Mouse (Mus musculus): ENCODE results near the gene Col2a1. TPM values are rescaled to one million over a fixed set of nuclear protein-coding genes. Genes with fewer than 3 reads are reported as not detected.

Col2a1 gene
- total and polyA plus RNA-seq, 3 experiments: 0.06 to 0.13 TPM; not detected in 1

- dilution Hi-C loops (cut with MboI; ENCODE audit: extremely low pct_ligation_motif_present, extremely low pct_unique_long_range_greater_than_20kb, low sequenced_read_pairs): no loop called here
- TF ChIP-seq KAT2A (IDR thresholded peaks at IDR 0.05; ENCODE audit: insufficient replicate concordance, low read length): no peak
- TF ChIP-seq ZMIZ1 (IDR thresholded peaks at IDR 0.05; ENCODE audit: low read depth, low read length): no peak
- TF ChIP-seq SIN3A (IDR thresholded peaks at IDR 0.05; ENCODE audit: low read length): no peak
- TF ChIP-seq ELF1 (IDR thresholded peaks at IDR 0.05; ENCODE audit: low read depth, low read length): no peak
- TF ChIP-seq JUND (conservative IDR thresholded peaks at IDR 0.05; ENCODE audit: low read depth, low read length): no peak
These were observed 64.4 kb downstream of the Col2a1 start for GRCm38 (mm10) chr15:97940088-97940487.

GRCm38 (mm10) chr15:97938580-97938979 is 65.9 kb downstream of the Col2a1 start:
- H3K4me1 ChIP-seq (ENCODE audit: control insufficient read depth in 1 of 2, insufficient read depth in 2 of 2): peaks cover 2 to 8% of the 10 kb centered on the region in 2 experiments; a peak in 3 of 4 replicates
- H3K27ac ChIP-seq (ENCODE audit: insufficient read depth, low read depth): no peak overlapping the region
- H3K79me2 ChIP-seq (replicated peaks; ENCODE audit: control insufficient read depth, extremely low read depth, insufficient read depth, poor library complexity, severe bottlenecking): no peaks in the 10 kb centered on the region
- no peaks in the 10 kb centered on the region for H3K36me3 ChIP-seq (replicated peaks in 1 of 2; ENCODE audit: control insufficient read depth in 1 of 2, insufficient read depth in 1 of 2, low read length in 1 of 2)
- no peak overlapping the region for H3K9ac ChIP-seq (ENCODE audit: insufficient read depth, low read depth)
- no peak overlapping the region for H3K4me2 ChIP-seq (ENCODE audit: insufficient read depth, low read depth, poor library complexity, severe bottlenecking)
- H3K4me3 ChIP-seq (replicated peaks in 1 of 3; ENCODE audit: low read depth in 2 of 3, low read length in 2 of 3, poor library complexity in 1 of 3): no peak overlapping the region
- DNase-seq (ENCODE audit: extremely low read depth): no peak
- no peaks in the 10 kb centered on the region for H3K9me3 ChIP-seq (replicated peaks; ENCODE audit: low read length)
- peaks cover 9% of the 10 kb centered on the region for H3K27me3 ChIP-seq (replicated peaks)
- dilution Hi-C loops (cut with MboI; ENCODE audit: extremely low pct_ligation_motif_present, extremely low pct_unique_long_range_greater_than_20kb, low sequenced_read_pairs): no loop called here
- TF ChIP-seq MYC (IDR thresholded peaks at IDR 0.05; ENCODE audit: low read depth, low read length) (no peak), EP300 (IDR thresholded peaks at IDR 0.05; ENCODE audit: low read length) (no peak), POLR2A (IDR thresholded peaks at IDR 0.05; ENCODE audit: low read depth, low read length) (no peak), NELFE (IDR thresholded peaks at IDR 0.05; ENCODE audit: low read depth, low read length) (no peak), ETS1 (conservative IDR thresholded peaks at IDR 0.05; ENCODE audit: low read depth, low read length) (no peak), UBTF (IDR thresholded peaks at IDR 0.05; ENCODE audit: low read depth, low read length) (no peak), MAX (IDR thresholded peaks at IDR 0.05; ENCODE audit: low read length) (no peak), CTCF (conservative IDR thresholded peaks at IDR 0.05 in 1 of 2, IDR thresholded peaks at IDR 0.05 in 1 of 2; ENCODE audit: low read depth in 2 of 2, low read length in 2 of 2) (no peak), MAFK (IDR thresholded peaks at IDR 0.05; ENCODE audit: insufficient replicate concordance, low read length) (no peak), KAT2A (IDR thresholded peaks at IDR 0.05; ENCODE audit: insufficient replicate concordance, low read length) (no peak)
- in situ Hi-C loops (cut with MboI; ENCODE audit: low pct_ligation_motif_present, low pct_unique_long_range_greater_than_20kb, low sequenced_read_pairs): no loop called here

More at GRCm38 (mm10) chr15:97940088-97940487, 64.4 kb downstream of the Col2a1 start:
- no peak overlapping the region for H3K9ac ChIP-seq (ENCODE audit: insufficient read depth, low read depth)
- H3K9me3 ChIP-seq (replicated peaks; ENCODE audit: low read length): no peaks in the 10 kb centered on the region
- no peak overlapping the region for H3K4me3 ChIP-seq (replicated peaks in 1 of 3; ENCODE audit: low read depth in 2 of 3, low read length in 2 of 3, poor library complexity in 1 of 3)
- no peaks in the 10 kb centered on the region for H3K79me2 ChIP-seq (replicated peaks; ENCODE audit: control insufficient read depth, extremely low read depth, insufficient read depth, poor library complexity, severe bottlenecking)
- H3K4me1 ChIP-seq (ENCODE audit: control insufficient read depth in 1 of 2, insufficient read depth in 2 of 2): peaks cover 2 to 8% of the 10 kb centered on the region in 2 experiments; a peak in 3 of 4 replicates
- DNase-seq (ENCODE audit: extremely low read depth): no peak
- peaks cover 8% of the 10 kb centered on the region for H3K27me3 ChIP-seq (replicated peaks)
- no peak overlapping the region for H3K4me2 ChIP-seq (ENCODE audit: insufficient read depth, low read depth, poor library complexity, severe bottlenecking)
- in situ Hi-C loops (cut with MboI; ENCODE audit: low pct_ligation_motif_present, low pct_unique_long_range_greater_than_20kb, low sequenced_read_pairs): loop anchor here (5.0 to 10.0 kb wide), 3 partner anchors 48 to 225 kb away; no protein-coding TSS in a partner anchor
- H3K36me3 ChIP-seq (replicated peaks in 1 of 2; ENCODE audit: control insufficient read depth in 1 of 2, insufficient read depth in 1 of 2, low read length in 1 of 2): no peaks in the 10 kb centered on the region
- no peak overlapping the region for H3K27ac ChIP-seq (ENCODE audit: insufficient read depth, low read depth)

GRCm38 (mm10) chr15:97932441-97932840 is 72.1 kb downstream of the Col2a1 start:
- dilution Hi-C loops (cut with MboI; ENCODE audit: extremely low pct_ligation_motif_present, extremely low pct_unique_long_range_greater_than_20kb, low sequenced_read_pairs): no loop called here
- Histone ChIP-seq H3K4me1 (ENCODE audit: control insufficient read depth in 1 of 2, insufficient read depth in 2 of 2) (peaks cover 7 to 13% of the 10 kb centered on the region in 2 experiments; a peak in 3 of 4 replicates), H3K4me2 (ENCODE audit: insufficient read depth, low read depth, poor library complexity, severe bottlenecking) (no peak overlapping the region), H3K4me3 (replicated peaks in 1 of 3; ENCODE audit: low read depth in 2 of 3, low read length in 2 of 3, poor library complexity in 1 of 3) (no peak overlapping the region), H3K27me3 (replicated peaks) (peaks cover 24% of the 10 kb centered on the region), H3K9me3 (replicated peaks; ENCODE audit: low read length) (no peaks in the 10 kb centered on the region), H3K9ac (ENCODE audit: insufficient read depth, low read depth) (no peak overlapping the region), H3K27ac (ENCODE audit: insufficient read depth, low read depth) (no peak overlapping the region), H3K36me3 (replicated peaks in 1 of 2; ENCODE audit: control insufficient read depth in 1 of 2, insufficient read depth in 1 of 2, low read length in 1 of 2) (no peaks in the 10 kb centered on the region), H3K79me2 (replicated peaks; ENCODE audit: control insufficient read depth, extremely low read depth, insufficient read depth, poor library complexity, severe bottlenecking) (no peaks in the 10 kb centered on the region)
- in situ Hi-C loops (cut with MboI; ENCODE audit: low pct_ligation_motif_present, low pct_unique_long_range_greater_than_20kb, low sequenced_read_pairs): no loop called here
- no peak for DNase-seq (ENCODE audit: extremely low read depth)
- TF ChIP-seq NELFE (IDR thresholded peaks at IDR 0.05; ENCODE audit: low read depth, low read length): no peak
- TF ChIP-seq CHD1 (IDR thresholded peaks at IDR 0.05; ENCODE audit: low read depth, low read length): no peak
- TF ChIP-seq ZNF384 (IDR thresholded peaks at IDR 0.05; ENCODE audit: low read depth, low read length): no peak
- no peak for TF ChIP-seq IRF4 (IDR thresholded peaks at IDR 0.05; ENCODE audit: low read depth, low read length)
- TF ChIP-seq HCFC1 (IDR thresholded peaks at IDR 0.05; ENCODE audit: low read depth, low read length): no peak
- TF ChIP-seq MAFK (IDR thresholded peaks at IDR 0.05; ENCODE audit: insufficient replicate concordance, low read length): no peak
- TF ChIP-seq E2F4 (IDR thresholded peaks at IDR 0.05; ENCODE audit: insufficient replicate concordance, low read depth, low read length): no peak
- TF ChIP-seq ZKSCAN1 (IDR thresholded peaks at IDR 0.05; ENCODE audit: borderline replicate concordance, low read depth, low read length): no peak
- no peak for TF ChIP-seq JUND (conservative IDR thresholded peaks at IDR 0.05; ENCODE audit: low read depth, low read length)
- TF ChIP-seq KAT2A (IDR thresholded peaks at IDR 0.05; ENCODE audit: insufficient replicate concordance, low read length): no peak
